Mouse (Mus musculus): Measurements from ENCODE around the gene Slc22a23. TPM values are rescaled to one million over a fixed set of nuclear protein-coding genes. Genes with fewer than 3 reads are reported as not detected.

Slc22a23 gene
- polyA plus RNA-seq, 1 experiment from 2014 or later: 7.0 TPM

DNA sequence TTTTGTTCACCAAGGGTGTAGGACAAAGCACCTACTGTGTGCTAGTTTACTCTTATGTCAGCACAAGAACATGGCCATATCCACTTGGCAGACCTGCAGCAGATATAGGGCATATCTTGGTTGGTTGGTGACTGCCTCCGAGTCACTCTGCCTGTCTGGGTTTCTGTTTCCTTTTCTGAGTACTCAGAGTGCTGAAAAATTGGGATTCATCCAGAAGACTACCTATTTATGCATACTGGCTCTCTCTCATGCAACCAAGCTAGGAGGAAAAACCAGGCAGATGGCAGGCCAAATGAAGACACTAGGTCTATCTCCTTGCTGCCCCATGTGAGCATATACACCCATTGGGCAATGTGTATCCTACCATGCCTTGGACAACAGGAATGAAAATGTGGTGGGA, 149.3 kb downstream of the Slc22a23 start:
- no peak for DNase-seq
- no peak for TF ChIP-seq CTCF (IDR thresholded peaks at IDR 0.05; ENCODE audit: low read depth)
- TF ChIP-seq EP300 (IDR thresholded peaks at IDR 0.05; ENCODE audit: low read depth): no peak
- Histone ChIP-seq H3K9me3 (ENCODE audit: low read length) (no peaks in the 10 kb centered on the region), H3K9ac (replicated peaks) (no peak overlapping the region), H3K4me1 (ENCODE audit: insufficient read depth) (0 out of 2 replicates have a peak, but pooled peaks cover 2% of the 10 kb centered on the region), H3K4me3 (ENCODE audit: low read depth, low read length) (no peak overlapping the region), H3K4me2 (ENCODE audit: low read depth, low read length) (no peak overlapping the region), H3K27ac (ENCODE audit: low read depth) (no peak overlapping the region), H3K27me3 (ENCODE audit: insufficient read depth, low read length) (no peaks in the 10 kb centered on the region), H3K36me3 (replicated peaks; ENCODE audit: insufficient read depth, low read length) (peaks cover 72% of the 10 kb centered on the region)
- ATAC-seq: no peak
- 88% methylated on average over 1 of the region's 1 CpGs for WGBS (ENCODE audit: insufficient replicate concordance)

DNA sequence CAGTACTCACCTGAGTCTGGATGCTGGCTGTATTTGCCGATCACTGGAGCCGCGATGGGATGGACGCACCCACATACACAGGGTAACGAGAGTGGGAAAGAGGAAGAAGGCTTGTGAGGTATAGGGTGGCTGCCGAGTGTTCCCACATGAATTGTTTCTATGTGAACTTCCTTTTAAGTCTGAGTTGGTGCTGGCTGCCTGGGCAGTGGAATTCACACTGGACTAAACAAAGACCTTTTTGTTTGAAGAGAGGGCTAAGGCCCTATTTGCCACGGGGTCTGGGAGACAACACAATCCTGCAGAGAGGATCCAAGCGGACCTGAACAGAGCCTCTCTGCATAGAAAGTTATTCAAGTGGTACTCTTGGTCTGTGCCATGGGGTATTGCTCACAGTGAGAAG, 151.6 kb downstream of the Slc22a23 start:
- no peak overlapping the region for H3K4me2 ChIP-seq (ENCODE audit: low read depth, low read length)
- no peak for ATAC-seq
- no peak overlapping the region for H3K27ac ChIP-seq (ENCODE audit: low read depth)
- no peak for DNase-seq
- 0 out of 2 replicates have a peak, but pooled peaks cover 2% of the 10 kb centered on the region for H3K4me1 ChIP-seq (ENCODE audit: insufficient read depth)
- TF ChIP-seq CTCF (IDR thresholded peaks at IDR 0.05; ENCODE audit: low read depth): no peak
- no peak for TF ChIP-seq EP300 (IDR thresholded peaks at IDR 0.05; ENCODE audit: low read depth)
- H3K27me3 ChIP-seq (ENCODE audit: insufficient read depth, low read length): no peaks in the 10 kb centered on the region
- no peaks in the 10 kb centered on the region for H3K9me3 ChIP-seq (ENCODE audit: low read length)
- H3K36me3 ChIP-seq (replicated peaks; ENCODE audit: insufficient read depth, low read length): peaks cover 66% of the 10 kb centered on the region
- no peak overlapping the region for H3K9ac ChIP-seq (replicated peaks)
- no peak overlapping the region for H3K4me3 ChIP-seq (ENCODE audit: low read depth, low read length)
- WGBS (ENCODE audit: insufficient replicate concordance): 72% methylated on average over 8 of the region's 8 CpGs

GRCm38 (mm10) chr13:34192414-34193191, 152.4 kb downstream of the Slc22a23 start:
- no peak overlapping the region for H3K9ac ChIP-seq (replicated peaks)
- peaks cover 64% of the 10 kb centered on the region for H3K36me3 ChIP-seq (replicated peaks; ENCODE audit: insufficient read depth, low read length)
- H3K4me2 ChIP-seq (ENCODE audit: low read depth, low read length): no peak overlapping the region
- no peaks in the 10 kb centered on the region for H3K27me3 ChIP-seq (ENCODE audit: insufficient read depth, low read length)
- no peak overlapping the region for H3K4me3 ChIP-seq (ENCODE audit: low read depth, low read length)
- ATAC-seq: peak; percentile 23; the same call in 1 of the 2 replicates
- H3K4me1 ChIP-seq (ENCODE audit: insufficient read depth): 0 out of 2 replicates have a peak, but pooled peaks cover 2% of the 10 kb centered on the region
- H3K27ac ChIP-seq (ENCODE audit: low read depth): no peak overlapping the region
- no peak for DNase-seq
- no peaks in the 10 kb centered on the region for H3K9me3 ChIP-seq (ENCODE audit: low read length)
- 81% methylated on average over 8 of the region's 8 CpGs for WGBS (ENCODE audit: insufficient replicate concordance)
- TF ChIP-seq EP300 (IDR thresholded peaks at IDR 0.05; ENCODE audit: low read depth): no peak
- peak; percentile 33 for TF ChIP-seq CTCF (IDR thresholded peaks at IDR 0.05; ENCODE audit: low read depth)

DNA sequence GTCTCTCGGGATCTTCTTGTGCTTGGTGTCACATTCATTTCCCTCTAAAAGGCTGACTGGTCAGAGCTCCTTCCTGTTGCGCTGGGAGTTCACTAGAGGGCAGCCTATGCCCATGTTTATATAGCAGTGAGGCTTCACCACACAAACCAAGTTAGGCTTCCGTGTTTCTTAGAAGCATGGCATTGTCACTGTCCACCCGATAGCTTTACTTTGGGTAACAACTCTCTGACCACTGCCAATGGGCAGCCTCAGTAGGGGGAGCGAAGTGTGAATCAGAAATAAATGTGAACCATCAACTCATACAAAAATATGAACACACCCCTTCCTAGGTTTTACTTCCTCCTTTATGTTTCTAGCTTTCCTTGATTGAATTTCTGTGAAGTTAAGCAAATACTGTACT, 157.4 kb downstream of the Slc22a23 start:
- peak; percentile 83 for TF ChIP-seq CTCF (IDR thresholded peaks at IDR 0.05; ENCODE audit: low read depth)
- no peak for TF ChIP-seq EP300 (IDR thresholded peaks at IDR 0.05; ENCODE audit: low read depth)
- no peaks in the 10 kb centered on the region for H3K9me3 ChIP-seq (ENCODE audit: low read length)
- 0 out of 2 replicates have a peak overlapping the region, but pooled peaks have one; percentile 24 for H3K27ac ChIP-seq (ENCODE audit: low read depth)
- 11% methylated on average over 5 of the region's 5 CpGs for WGBS (ENCODE audit: insufficient replicate concordance)
- H3K4me3 ChIP-seq (ENCODE audit: low read depth, low read length): no peak overlapping the region
- peaks cover 54% of the 10 kb centered on the region for H3K36me3 ChIP-seq (replicated peaks; ENCODE audit: insufficient read depth, low read length)
- peak; percentile 57 for DNase-seq
- no peaks in the 10 kb centered on the region for H3K27me3 ChIP-seq (ENCODE audit: insufficient read depth, low read length)
- H3K4me1 ChIP-seq (ENCODE audit: insufficient read depth): no peaks in the 10 kb centered on the region
- peak; percentile 79 for ATAC-seq
- peak overlapping the region; percentile 19; the same call in 1 of the 2 replicates for H3K4me2 ChIP-seq (ENCODE audit: low read depth, low read length)
- H3K9ac ChIP-seq (replicated peaks): no peak overlapping the region

DNA sequence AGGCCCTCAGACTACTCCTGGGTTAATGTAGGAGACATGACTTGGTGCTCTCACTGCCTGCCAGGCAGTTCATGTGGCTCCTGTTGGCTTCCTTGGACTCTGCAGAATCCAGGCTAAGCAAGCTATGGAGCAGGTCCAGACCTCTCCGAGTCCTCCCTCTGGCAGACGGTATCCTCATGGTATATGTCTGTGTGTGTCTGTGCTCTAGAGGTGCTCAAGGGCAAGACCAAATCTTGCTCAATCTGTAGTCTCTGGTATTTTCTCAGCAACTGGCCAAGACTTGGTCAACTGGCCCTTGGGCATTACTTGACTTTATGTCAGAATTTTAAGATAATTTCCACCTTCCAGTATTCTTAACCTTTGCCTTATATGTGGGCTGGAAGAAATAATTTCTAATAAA, 159.6 kb downstream of the Slc22a23 start:
- Histone ChIP-seq H3K4me1 (ENCODE audit: insufficient read depth) (no peaks in the 10 kb centered on the region), H3K9ac (replicated peaks) (no peak overlapping the region), H3K36me3 (replicated peaks; ENCODE audit: insufficient read depth, low read length) (peaks cover 57% of the 10 kb centered on the region), H3K9me3 (ENCODE audit: low read length) (no peaks in the 10 kb centered on the region), H3K4me2 (ENCODE audit: low read depth, low read length) (no peak overlapping the region), H3K27ac (ENCODE audit: low read depth) (no peak overlapping the region), H3K27me3 (ENCODE audit: insufficient read depth, low read length) (no peaks in the 10 kb centered on the region), H3K4me3 (ENCODE audit: low read depth, low read length) (no peak overlapping the region)
- no peak for TF ChIP-seq CTCF (IDR thresholded peaks at IDR 0.05; ENCODE audit: low read depth)
- TF ChIP-seq EP300 (IDR thresholded peaks at IDR 0.05; ENCODE audit: low read depth): no peak
- DNase-seq (no peak), ATAC-seq (no peak)
- 89% methylated on average over 2 of the region's 2 CpGs for WGBS (ENCODE audit: insufficient replicate concordance)

GRCm38 (mm10) chr13:34181624-34182023, 163.4 kb downstream of the Slc22a23 start:
- no peaks in the 10 kb centered on the region for H3K27me3 ChIP-seq (ENCODE audit: insufficient read depth, low read length)
- no peak for DNase-seq
- H3K36me3 ChIP-seq (replicated peaks; ENCODE audit: insufficient read depth, low read length): peaks cover 50% of the 10 kb centered on the region
- ATAC-seq: no peak
- H3K4me1 ChIP-seq (ENCODE audit: insufficient read depth): no peaks in the 10 kb centered on the region
- no peak overlapping the region for H3K27ac ChIP-seq (ENCODE audit: low read depth)
- no peak overlapping the region for H3K4me3 ChIP-seq (ENCODE audit: low read depth, low read length)
- no peak overlapping the region for H3K9ac ChIP-seq (replicated peaks)
- H3K9me3 ChIP-seq (ENCODE audit: low read length): no peaks in the 10 kb centered on the region
- TF ChIP-seq CTCF (IDR thresholded peaks at IDR 0.05; ENCODE audit: low read depth) (no peak), EP300 (IDR thresholded peaks at IDR 0.05; ENCODE audit: low read depth) (no peak)
- 98% methylated on average over 5 of the region's 5 CpGs for whole genome bisulfite sequencing (ENCODE audit: insufficient replicate concordance)
- H3K4me2 ChIP-seq (ENCODE audit: low read depth, low read length): no peak overlapping the region
